Mouse (Mus musculus) stomach, embryonic 16.5 days (tissue): ENCODE measurements at regions not wholly inside any gene's neighbourhood (a gene's known extent, or its start where the extent isn't known, plus 50 kb on each side); places are given as distances from the start of the nearest gene placed in this dataset.

Experiments
- ATAC-seq: fragments of 200-750 bp; cut with Nextera tagmentation; 2 replicates; pipeline ENCODE4 v1.8.0; 2017; ENCODE audit warnings: moderate number of reproducible peaks, moderate TSS enrichment; ENCODE audit not compliant: insufficient read depth, low FRiP score
- H3K27ac ChIP-seq: fragments of 300-500 bp; sonication (generic); 2 replicates; pipeline ENCODE4 v1.5.1; 2014; ENCODE audit warnings: low read length
- H3K27me3 ChIP-seq: fragments of 300-500 bp; sonication (generic); 2 replicates; pipeline ENCODE4 v1.6.1; 2014; ENCODE audit warnings: low read length, control low read depth, mixed read lengths; ENCODE audit not compliant: control insufficient read depth, insufficient read depth
- H3K36me3 ChIP-seq: fragments of 300-500 bp; sonication (generic); 2 replicates; pipeline ENCODE4 v1.6.1; 2014; ENCODE audit warnings: low read length; ENCODE audit not compliant: control insufficient read depth, insufficient read depth
- H3K4me1 ChIP-seq: fragments of 300-500 bp; sonication (generic); 2 replicates; pipeline ENCODE4 v1.6.1; 2014; ENCODE audit warnings: low read length, control low read depth, mixed read lengths; ENCODE audit not compliant: control insufficient read depth, insufficient read depth
- H3K4me2 ChIP-seq: fragments of 300-500 bp; sonication (generic); 2 replicates; pipeline ENCODE4 v1.6.1; 2014; ENCODE audit warnings: low read depth, low read length, mixed read lengths
- H3K4me3 ChIP-seq: fragments of 300-500 bp; sonication (generic); replicated peaks from 2 replicates; pipeline ENCODE4 v1.5.1; 2014; ENCODE audit warnings: mild to moderate bottlenecking, low read length
- H3K9ac ChIP-seq: fragments of 300-500 bp; sonication (generic); 2 replicates; pipeline ENCODE4 v1.6.1; 2014; ENCODE audit warnings: low read length
- H3K9me3 ChIP-seq: fragments of 300-500 bp; sonication (generic); replicated peaks from 2 replicates; pipeline ENCODE4 v1.6.1; 2016; ENCODE audit warnings: low read length, control low read depth; ENCODE audit not compliant: control insufficient read depth
- WGBS: fragments of 180-500 bp; shearing (Covaris S2); extraction: QIAGEN DNeasy Blood & Tissue Kit; methylation state at CpG from one replicate; pipeline ENCODE4 v1.1.7; 2014; 5-methylcytosine and 5-hydroxymethylcytosine counted together

- no peak overlapping the region; the same call in 1 of the 2 replicates for H3K9ac ChIP-seq
- ATAC-seq: peak; percentile 8; the same call in 1 of the 2 replicates
- no peaks in the 10 kb centered on the region for H3K27me3 ChIP-seq
- H3K4me2 ChIP-seq: no peak overlapping the region
- H3K36me3 ChIP-seq: no peaks in the 10 kb centered on the region
- peak overlapping the region; percentile 70 for H3K27ac ChIP-seq
- peaks cover 37% of the 10 kb centered on the region for H3K4me1 ChIP-seq
- H3K9me3 ChIP-seq: no peaks in the 10 kb centered on the region
- H3K4me3 ChIP-seq: no peak overlapping the region
- 68% methylated on average over 14 of the region's 14 CpGs for WGBS
Observed at GRCm38 (mm10) chr10:111670666-111671065, 164.6 kb downstream of the Phlda1 start.

- WGBS: 21% methylated on average over 12 of the region's 12 CpGs
- Histone ChIP-seq H3K27ac (peak overlapping the region; percentile 90), H3K36me3 (no peaks in the 10 kb centered on the region), H3K4me1 (peaks cover 46% of the 10 kb centered on the region), H3K27me3 (no peaks in the 10 kb centered on the region), H3K4me2 (peak overlapping the region; percentile 31), H3K4me3 (no peak overlapping the region), H3K9me3 (no peaks in the 10 kb centered on the region), H3K9ac (peak overlapping the region; percentile 4; the same call in 1 of the 2 replicates)
- peak; percentile 90 for ATAC-seq
Observed at GRCm38 (mm10) chr10:111672454-111673316, 166.6 kb downstream of the Phlda1 start.

GRCm38 (mm10) chr10:111673317-111673610, 167.2 kb downstream of the Phlda1 start:
- peak overlapping the region; percentile 31 for H3K4me2 ChIP-seq
- H3K4me3 ChIP-seq: no peak overlapping the region
- no peak; the same call in 1 of the 2 replicates for ATAC-seq
- H3K36me3 ChIP-seq: no peaks in the 10 kb centered on the region
- peak overlapping the region; percentile 90 for H3K27ac ChIP-seq
- H3K9me3 ChIP-seq: no peaks in the 10 kb centered on the region
- peaks cover 46% of the 10 kb centered on the region for H3K4me1 ChIP-seq
- H3K27me3 ChIP-seq: no peaks in the 10 kb centered on the region
- H3K9ac ChIP-seq: no peak overlapping the region

- no peak overlapping the region for H3K4me2 ChIP-seq
- no peaks in the 10 kb centered on the region for H3K27me3 ChIP-seq
- no peaks in the 10 kb centered on the region for H3K36me3 ChIP-seq
- no peak overlapping the region for H3K4me3 ChIP-seq
- H3K4me1 ChIP-seq: peaks cover 36% of the 10 kb centered on the region
- H3K9ac ChIP-seq: no peak overlapping the region
- no peaks in the 10 kb centered on the region for H3K9me3 ChIP-seq
- no peak for ATAC-seq
- WGBS: 19% methylated on average over 4 of the region's 4 CpGs
- H3K27ac ChIP-seq: no peak overlapping the region
Observed at GRCm38 (mm10) chr10:111676255-111676654, 170.2 kb downstream of the Phlda1 start.

- Histone ChIP-seq H3K36me3 (no peaks in the 10 kb centered on the region), H3K4me3 (no peak overlapping the region), H3K4me2 (no peak overlapping the region), H3K27ac (no peak overlapping the region), H3K9me3 (no peaks in the 10 kb centered on the region), H3K9ac (no peak overlapping the region), H3K27me3 (no peaks in the 10 kb centered on the region), H3K4me1 (peaks cover 6% of the 10 kb centered on the region)
- ATAC-seq: no peak
- WGBS: 86% methylated on average over 4 of the region's 4 CpGs
Observed at GRCm38 (mm10) chr10:111680919-111681318, 174.8 kb downstream of the Phlda1 start.

- no peaks in the 10 kb centered on the region for H3K36me3 ChIP-seq
- H3K27me3 ChIP-seq: no peaks in the 10 kb centered on the region
- no peak for ATAC-seq
- no peaks in the 10 kb centered on the region for H3K9me3 ChIP-seq
- H3K4me2 ChIP-seq: no peak overlapping the region
- no peak overlapping the region for H3K4me3 ChIP-seq
- H3K9ac ChIP-seq: no peak overlapping the region
- H3K27ac ChIP-seq: no peak overlapping the region
- 60% methylated on average over 10 of the region's 10 CpGs for WGBS
- peaks cover 5% of the 10 kb centered on the region; the same call in 1 of the 2 replicates for H3K4me1 ChIP-seq
Observed at GRCm38 (mm10) chr10:111684409-111685346, 178.6 kb downstream of the Phlda1 start.

GRCm38 (mm10) chr10:111686585-111686984, 180.5 kb downstream of the Phlda1 start:
- no peak for ATAC-seq
- Histone ChIP-seq H3K4me2 (no peak overlapping the region), H3K36me3 (no peaks in the 10 kb centered on the region), H3K4me1 (peaks cover 5% of the 10 kb centered on the region; the same call in 1 of the 2 replicates), H3K9me3 (no peaks in the 10 kb centered on the region), H3K4me3 (no peak overlapping the region), H3K27me3 (no peaks in the 10 kb centered on the region), H3K27ac (no peak overlapping the region), H3K9ac (no peak overlapping the region)
- WGBS: 61% methylated on average over 5 of the region's 5 CpGs

GRCm38 (mm10) chr10:111689587-111689986, 183.5 kb downstream of the Phlda1 start:
- WGBS: 25% methylated on average over 10 of the region's 10 CpGs
- H3K4me1 ChIP-seq: peaks cover 13% of the 10 kb centered on the region
- no peaks in the 10 kb centered on the region for H3K36me3 ChIP-seq
- ATAC-seq: peak; percentile 94
- no peak overlapping the region for H3K4me3 ChIP-seq
- H3K4me2 ChIP-seq: no peak overlapping the region
- H3K9ac ChIP-seq: no peak overlapping the region
- peak overlapping the region; percentile 89 for H3K27ac ChIP-seq
- no peaks in the 10 kb centered on the region for H3K27me3 ChIP-seq
- no peaks in the 10 kb centered on the region for H3K9me3 ChIP-seq

GRCm38 (mm10) chr10:111693762-111694161, 187.7 kb downstream of the Phlda1 start:
- no peaks in the 10 kb centered on the region for H3K36me3 ChIP-seq
- H3K27me3 ChIP-seq: no peaks in the 10 kb centered on the region
- no peak overlapping the region for H3K4me2 ChIP-seq
- peak overlapping the region; percentile 66; the same call in 1 of the 2 replicates for H3K27ac ChIP-seq
- no peak overlapping the region for H3K9ac ChIP-seq
- peaks cover 26% of the 10 kb centered on the region for H3K4me1 ChIP-seq
- H3K4me3 ChIP-seq: no peak overlapping the region
- no peaks in the 10 kb centered on the region for H3K9me3 ChIP-seq
- ATAC-seq: no peak
